Mouse (Mus musculus) heart, embryonic 16.5 days (tissue): ENCODE results near the gene Raph1. TPM values are rescaled to one million over a fixed set of nuclear protein-coding genes. Genes with fewer than 3 reads are reported as not detected.
A peak's percentile ranks its signal among the peaks of the same experiment; 100 is the strongest.

Experiments used
- ATAC-seq: fragments of 200-750 bp; cut with Nextera tagmentation; replicated peaks from 2 replicates; pipeline ENCODE4 v1.8.0; 2017; ENCODE audit warnings: moderate number of reproducible peaks; ENCODE audit not compliant: insufficient read depth, low FRiP score; ENCODE audit errors: extremely low read depth
- H3K27ac ChIP-seq: fragments of 300-500 bp; sonication (generic); 2 replicates; pipeline ENCODE4 v1.5.1; 2014; ENCODE audit warnings: mild to moderate bottlenecking, low read length, control low read depth, moderate library complexity
- H3K27me3 ChIP-seq: fragments of 300-500 bp; sonication (generic); 2 replicates; pipeline ENCODE4 v1.6.1; 2014; ENCODE audit warnings: low read length, mixed read lengths; ENCODE audit not compliant: control insufficient read depth, insufficient read depth
- H3K36me3 ChIP-seq: fragments of 300-500 bp; sonication (generic); 2 replicates; pipeline ENCODE4 v1.6.1; 2014; ENCODE audit not compliant: control insufficient read depth, insufficient read depth
- H3K4me1 ChIP-seq: fragments of 300-500 bp; sonication (generic); 2 replicates; pipeline ENCODE4 v1.6.1; 2014; ENCODE audit warnings: low read length, mixed read lengths; ENCODE audit not compliant: control insufficient read depth, insufficient read depth
- H3K4me2 ChIP-seq: fragments of 300-500 bp; sonication (generic); 2 replicates; pipeline ENCODE4 v1.6.1; 2014; ENCODE audit warnings: low read depth, mild to moderate bottlenecking, control low read depth, low read length
- H3K4me3 ChIP-seq: fragments of 300-500 bp; sonication (generic); 2 replicates; pipeline ENCODE4 v1.5.1; 2014; ENCODE audit warnings: mild to moderate bottlenecking, control low read depth, low read length
- H3K9ac ChIP-seq: fragments of 300-500 bp; sonication (generic); 2 replicates; pipeline ENCODE4 v1.6.1; 2014; ENCODE audit warnings: low read length, control low read depth
- H3K9me3 ChIP-seq: fragments of 300-500 bp; sonication (generic); replicated peaks from 2 replicates; pipeline ENCODE4 v1.6.1; 2016; ENCODE audit warnings: low read length; ENCODE audit not compliant: control insufficient read depth
- WGBS: fragments of 180-500 bp; shearing (Covaris S2); extraction: QIAGEN DNeasy Blood & Tissue Kit; methylation state at CpG from one replicate; pipeline ENCODE4 v1.1.7; 2014; 5-methylcytosine and 5-hydroxymethylcytosine counted together
- polyA plus RNA-seq: library from polyadenylated mRNA; unstranded; fragments of >200 nt; fragmentation: Nextera tagmentation; extraction: Ambion mirVana; gene quantifications from 2 replicates; pipeline ENCODE4 v1.2.1, GENCODE M21; 2015

Gene Raph1
- polyA plus RNA-seq, 1 experiment from 2014 or later: 51.4 TPM

DNA sequence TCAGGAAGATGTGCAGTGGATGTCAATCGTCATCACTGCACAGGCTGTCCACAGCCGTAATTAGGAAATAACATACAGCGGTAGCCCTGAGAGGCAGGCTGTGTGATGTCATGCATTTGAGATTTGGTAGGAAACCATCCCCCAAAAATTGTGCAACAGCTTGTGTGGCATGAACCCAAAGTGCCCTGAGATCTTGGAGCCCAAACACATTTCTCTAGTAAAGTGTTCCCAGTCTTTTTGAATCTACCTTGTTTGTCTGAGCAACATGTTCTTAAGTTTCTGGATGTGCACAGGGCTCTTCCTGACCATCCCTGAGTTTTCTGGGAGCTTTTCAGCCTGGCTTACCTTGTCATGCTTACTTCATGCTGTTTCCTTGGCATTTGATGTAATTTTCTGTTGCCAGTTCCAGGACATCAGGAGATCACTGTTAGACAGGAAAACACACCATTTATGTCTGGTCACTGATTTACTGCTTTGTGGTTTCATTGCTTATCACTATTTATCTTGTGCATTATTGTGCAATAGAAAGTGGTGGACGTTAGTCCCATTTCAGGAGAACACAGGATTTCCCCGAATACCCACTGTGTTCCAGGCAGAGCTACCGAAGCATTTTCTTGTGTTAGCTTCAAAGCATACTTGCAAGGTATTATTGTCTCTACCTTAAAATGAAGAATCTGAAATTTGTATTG, 32.3 kb upstream of the Raph1 start:
- no peak for ATAC-seq
- Histone ChIP-seq H3K4me3 (no peak overlapping the region), H3K4me1 (no peaks in the 10 kb centered on the region), H3K4me2 (no peak overlapping the region), H3K9me3 (no peaks in the 10 kb centered on the region), H3K27ac (no peak overlapping the region), H3K36me3 (no peaks in the 10 kb centered on the region), H3K27me3 (no peaks in the 10 kb centered on the region), H3K9ac (no peak overlapping the region)
- 70% methylated on average over 6 of the region's 6 CpGs for WGBS

- Histone ChIP-seq H3K4me3 (no peak overlapping the region), H3K9ac (no peak overlapping the region), H3K27ac (no peak overlapping the region), H3K4me1 (no peaks in the 10 kb centered on the region), H3K9me3 (no peaks in the 10 kb centered on the region), H3K4me2 (no peak overlapping the region), H3K36me3 (no peaks in the 10 kb centered on the region), H3K27me3 (no peaks in the 10 kb centered on the region)
- ATAC-seq: no peak
- 59% methylated on average over 11 of the region's 11 CpGs for WGBS
These were observed 29.7 kb upstream of the Raph1 start for GRCm38 (mm10) chr1:60596386-60597320.

- H3K4me2 ChIP-seq: no peak overlapping the region
- no peak for ATAC-seq
- WGBS: 75% methylated on average over 6 of the region's 6 CpGs
These were observed 26.2 kb upstream of the Raph1 start for GRCm38 (mm10) chr1:60593101-60593500.

GRCm38 (mm10) chr1:60588887-60589629, 22.2 kb upstream of the Raph1 start:
- Histone ChIP-seq H3K27ac (peak overlapping the region; percentile 82), H3K36me3 (no peaks in the 10 kb centered on the region), H3K9ac (peak overlapping the region; percentile 58), H3K4me1 (peaks cover 4% of the 10 kb centered on the region), H3K4me2 (no peak overlapping the region), H3K4me3 (no peak overlapping the region), H3K27me3 (no peaks in the 10 kb centered on the region), H3K9me3 (peaks cover 12% of the 10 kb centered on the region)
- ATAC-seq: peak; percentile 82
- WGBS: 26% methylated on average over 4 of the region's 4 CpGs

More at GRCm38 (mm10) chr1:60593101-60593500, 26.2 kb upstream of the Raph1 start:
- no peak overlapping the region for H3K4me3 ChIP-seq
- no peak overlapping the region for H3K27ac ChIP-seq
- peaks cover 5% of the 10 kb centered on the region for H3K9me3 ChIP-seq
- no peak overlapping the region for H3K9ac ChIP-seq
- H3K4me1 ChIP-seq: peaks cover 4% of the 10 kb centered on the region
- H3K27me3 ChIP-seq: no peaks in the 10 kb centered on the region
- H3K36me3 ChIP-seq: no peaks in the 10 kb centered on the region

- 92% methylated on average over 8 of the region's 8 CpGs for WGBS
- Histone ChIP-seq H3K9me3 (peaks cover 7% of the 10 kb centered on the region; the same call in 1 of the 2 replicates), H3K27ac (no peak overlapping the region), H3K9ac (no peak overlapping the region), H3K27me3 (no peaks in the 10 kb centered on the region), H3K4me2 (no peak overlapping the region), H3K4me3 (no peak overlapping the region), H3K36me3 (no peaks in the 10 kb centered on the region), H3K4me1 (no peaks in the 10 kb centered on the region)
- ATAC-seq: no peak
These were observed 14.1 kb upstream of the Raph1 start for GRCm38 (mm10) chr1:60580990-60581389.

DNA sequence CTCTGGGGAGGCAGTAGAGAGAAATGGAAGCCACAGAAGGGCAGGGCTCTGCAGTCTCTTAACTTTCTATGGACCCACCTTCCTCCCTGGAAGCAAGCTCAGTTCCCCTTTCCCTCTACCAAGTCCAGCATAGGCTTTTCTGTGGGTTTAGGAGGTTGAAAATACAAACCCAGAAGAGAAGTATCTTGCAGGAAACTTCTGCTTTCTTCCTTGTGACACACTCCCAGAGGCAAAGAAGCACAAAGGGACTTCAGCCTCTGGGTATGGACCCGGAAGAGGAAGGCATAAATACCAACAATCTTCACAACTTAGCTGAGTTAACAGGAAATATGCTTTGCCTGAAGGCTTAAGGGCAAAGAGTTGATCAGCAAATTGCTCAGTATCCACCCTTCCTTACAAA, 13.0 kb upstream of the Raph1 start:
- H3K4me2 ChIP-seq: no peak overlapping the region
- H3K27me3 ChIP-seq: no peaks in the 10 kb centered on the region
- no peak for ATAC-seq
- WGBS: 61% methylated on average over 1 of the region's 1 CpGs
- no peaks in the 10 kb centered on the region for H3K36me3 ChIP-seq
- no peak overlapping the region for H3K9ac ChIP-seq
- no peak overlapping the region for H3K4me3 ChIP-seq
- H3K4me1 ChIP-seq: no peaks in the 10 kb centered on the region
- H3K9me3 ChIP-seq: no peaks in the 10 kb centered on the region
- no peak overlapping the region for H3K27ac ChIP-seq

DNA sequence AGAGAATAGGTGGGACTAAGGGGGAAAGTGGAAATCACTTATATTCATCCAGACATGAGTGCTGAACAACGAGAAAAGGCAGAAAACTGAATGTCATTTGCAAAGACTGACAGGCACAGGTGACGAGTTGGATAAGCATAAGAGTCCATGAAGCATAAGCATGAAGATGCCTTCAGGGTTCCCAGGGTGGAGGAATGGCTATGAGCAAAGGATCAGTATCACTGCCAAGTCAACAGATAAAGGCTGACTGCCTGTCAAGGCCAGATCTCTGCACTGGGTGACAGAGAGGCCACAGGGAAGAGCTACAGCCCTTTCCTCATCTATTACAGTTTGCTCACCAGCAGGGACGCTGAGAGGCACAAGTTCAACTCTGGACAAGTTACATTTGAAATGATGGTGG, 5.8 kb upstream of the Raph1 start:
- Histone ChIP-seq H3K27me3 (no peaks in the 10 kb centered on the region), H3K4me3 (no peak overlapping the region), H3K4me1 (peaks cover 8% of the 10 kb centered on the region), H3K36me3 (no peaks in the 10 kb centered on the region), H3K27ac (no peak overlapping the region), H3K9me3 (no peaks in the 10 kb centered on the region), H3K4me2 (no peak overlapping the region), H3K9ac (no peak overlapping the region)
- 49% methylated on average over 3 of the region's 3 CpGs for WGBS
- no peak for ATAC-seq

- no peak for ATAC-seq
- Histone ChIP-seq H3K27ac (no peak overlapping the region), H3K4me2 (no peak overlapping the region), H3K4me1 (peaks cover 11% of the 10 kb centered on the region), H3K4me3 (no peak overlapping the region), H3K9me3 (no peaks in the 10 kb centered on the region), H3K27me3 (no peaks in the 10 kb centered on the region), H3K36me3 (no peaks in the 10 kb centered on the region), H3K9ac (no peak overlapping the region)
- WGBS: 94% methylated on average over 7 of the region's 7 CpGs
These were observed 2.8 kb upstream of the Raph1 start for GRCm38 (mm10) chr1:60569741-60570140.
